Mouse (Mus musculus) kidney, adult 2 months (tissue): ENCODE data around the gene Itpa.

Source experiments
- CTCF ChIP-seq: fragments of 200-500 bp; conservative IDR thresholded peaks from 2 replicates; pipeline ENCODE4 v1.5.1; 2011; ENCODE audit warnings: low read depth, mild to moderate bottlenecking, control low read depth, low read length, moderate library complexity, mixed read lengths; ENCODE audit not compliant: insufficient read depth, insufficient read length
- POLR2A ChIP-seq: fragments of 200-500 bp; IDR thresholded peaks from one replicate; pipeline ENCODE4 v1.6.1; 2011; ENCODE audit warnings: low read depth, low read length, control low read depth

DNA sequence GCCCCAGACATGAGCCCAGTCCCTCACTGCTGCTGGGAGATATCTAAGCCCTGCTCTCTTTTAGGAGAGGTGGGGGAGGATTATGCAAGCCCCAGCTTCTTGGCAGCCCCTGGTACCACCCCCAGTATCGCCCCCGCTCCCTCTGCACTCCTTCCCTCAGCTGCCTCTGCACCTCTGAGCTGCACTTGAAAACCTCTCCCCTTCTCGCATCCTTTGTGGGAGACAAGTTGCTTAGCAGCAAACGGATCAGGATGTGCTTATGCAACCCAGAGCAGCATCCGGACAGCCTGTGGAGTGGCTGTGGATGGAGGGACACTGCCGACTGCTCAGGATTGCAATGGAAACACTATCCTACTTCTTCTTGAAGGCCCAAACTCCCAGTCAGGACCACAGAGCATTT, 9.9 kb upstream of the Itpa start:
- TF ChIP-seq CTCF (no peak), POLR2A (no peak)
